Mouse (Mus musculus) kidney, embryonic 14.5 days (tissue): ENCODE results near the gene Selenom. TPM values are rescaled to one million over a fixed set of nuclear protein-coding genes. Genes with fewer than 3 reads are reported as not detected.
A peak's percentile ranks its signal among the peaks of the same experiment; 100 is the strongest.

Experiments
- ATAC-seq: fragments of 200-750 bp; cut with Nextera tagmentation; 2 replicates; pipeline ENCODE4 v1.8.0; 2017; ENCODE audit warnings: moderate number of reproducible peaks, mild to moderate bottlenecking, moderate TSS enrichment, moderate library complexity; ENCODE audit not compliant: low FRiP score, low TSS enrichment
- H3K27ac ChIP-seq: fragments of 300-500 bp; sonication (generic); 2 replicates; pipeline ENCODE4 v1.5.1; 2014; ENCODE audit warnings: low read depth, mild to moderate bottlenecking, low read length, moderate library complexity, mixed read lengths
- H3K27me3 ChIP-seq: fragments of 300-500 bp; sonication (generic); 2 replicates; pipeline ENCODE4 v1.6.1; 2014; ENCODE audit warnings: mild to moderate bottlenecking, low read length; ENCODE audit not compliant: control insufficient read depth, insufficient read depth
- H3K36me3 ChIP-seq: fragments of 300-500 bp; sonication (generic); 2 replicates; pipeline ENCODE4 v1.6.1; 2014; ENCODE audit warnings: low read length, mixed read lengths; ENCODE audit not compliant: control insufficient read depth, insufficient read depth
- H3K4me1 ChIP-seq: fragments of 300-500 bp; sonication (generic); 2 replicates; pipeline ENCODE4 v1.6.1; 2014; ENCODE audit warnings: low read length, mixed read lengths; ENCODE audit not compliant: control insufficient read depth, insufficient read depth
- H3K4me2 ChIP-seq: fragments of 300-500 bp; sonication (generic); replicated peaks from 2 replicates; pipeline ENCODE4 v1.6.1; 2014; ENCODE audit warnings: low read depth, mild to moderate bottlenecking, low read length
- H3K4me3 ChIP-seq: fragments of 300-500 bp; sonication (generic); 2 replicates; pipeline ENCODE4 v1.5.1; 2014; ENCODE audit warnings: mild to moderate bottlenecking, low read length
- H3K9ac ChIP-seq: fragments of 300-500 bp; sonication (generic); 2 replicates; pipeline ENCODE4 v1.6.1; 2014; ENCODE audit warnings: low read depth, mild to moderate bottlenecking, low read length, moderate library complexity
- H3K9me3 ChIP-seq: fragments of 300-500 bp; sonication (generic); 2 replicates; pipeline ENCODE4 v1.6.1; 2016; ENCODE audit warnings: low read length; ENCODE audit not compliant: control insufficient read depth
- WGBS: fragments of 180-500 bp; shearing (Covaris S2); extraction: QIAGEN DNeasy Blood & Tissue Kit; methylation state at CpG from one replicate; pipeline ENCODE4 v1.1.7; 2014; 5-methylcytosine and 5-hydroxymethylcytosine counted together
- polyA plus RNA-seq: library from polyadenylated mRNA; unstranded; fragments of >200 nt; fragmentation: Nextera tagmentation; extraction: Ambion mirVana; gene quantifications from 2 replicates; pipeline ENCODE4 v1.2.1, GENCODE M21; 2014

Gene Selenom
- polyA plus RNA-seq, 1 experiment from 2014 or later, result 82.1 TPM

- 81% methylated on average over 2 of the region's 2 CpGs for WGBS
- H3K27me3 ChIP-seq, result no peaks in the 10 kb centered on the region
- no peak for ATAC-seq
Observed at GRCm38 (mm10) chr11:3547047-3547446, 32.6 kb downstream of the Selenom start.

GRCm38 (mm10) chr11:3547969-3548368 is 33.5 kb downstream of the Selenom start:
- H3K4me2 ChIP-seq, result no peak overlapping the region
- H3K27me3 ChIP-seq, result no peaks in the 10 kb centered on the region
- 0 out of 2 replicates have a peak, but pooled peaks cover 4% of the 10 kb centered on the region for H3K9me3 ChIP-seq
- WGBS, result 50% methylated on average over 6 of the region's 6 CpGs
- no peak for ATAC-seq
- H3K36me3 ChIP-seq, result no peaks in the 10 kb centered on the region
- 0 out of 2 replicates have a peak, but pooled peaks cover 3% of the 10 kb centered on the region for H3K4me1 ChIP-seq
- H3K4me3 ChIP-seq, result no peak overlapping the region
- no peak overlapping the region for H3K27ac ChIP-seq
- H3K9ac ChIP-seq, result no peak overlapping the region

More at GRCm38 (mm10) chr11:3547047-3547446, 32.6 kb downstream of the Selenom start:
- no peak overlapping the region for H3K4me2 ChIP-seq
- no peak overlapping the region for H3K9ac ChIP-seq
- H3K4me3 ChIP-seq, result no peak overlapping the region
- no peaks in the 10 kb centered on the region for H3K36me3 ChIP-seq
- 0 out of 2 replicates have a peak, but pooled peaks cover 4% of the 10 kb centered on the region for H3K9me3 ChIP-seq
- H3K27ac ChIP-seq, result no peak overlapping the region
- 0 out of 2 replicates have a peak, but pooled peaks cover 3% of the 10 kb centered on the region for H3K4me1 ChIP-seq

- Histone ChIP-seq H3K9ac (no peak overlapping the region), H3K27ac (no peak overlapping the region), H3K4me1 (0 out of 2 replicates have a peak, but pooled peaks cover 3% of the 10 kb centered on the region), H3K4me2 (no peak overlapping the region), H3K27me3 (no peaks in the 10 kb centered on the region), H3K9me3 (0 out of 2 replicates have a peak, but pooled peaks cover 4% of the 10 kb centered on the region), H3K36me3 (no peaks in the 10 kb centered on the region), H3K4me3 (no peak overlapping the region)
- WGBS, result 74% methylated on average over 3 of the region's 3 CpGs
- ATAC-seq, result no peak
Observed at GRCm38 (mm10) chr11:3548564-3549295, 34.2 kb downstream of the Selenom start.

GRCm38 (mm10) chr11:3549791-3550190 is 35.3 kb downstream of the Selenom start:
- Histone ChIP-seq H3K9ac (no peak overlapping the region), H3K4me2 (no peak overlapping the region), H3K4me1 (0 out of 2 replicates have a peak, but pooled peaks cover 3% of the 10 kb centered on the region), H3K4me3 (no peak overlapping the region), H3K27me3 (no peaks in the 10 kb centered on the region), H3K36me3 (no peaks in the 10 kb centered on the region), H3K9me3 (no peaks in the 10 kb centered on the region), H3K27ac (no peak overlapping the region)
- ATAC-seq, result no peak
- WGBS, result 77% methylated on average over 5 of the region's 5 CpGs

GRCm38 (mm10) chr11:3554976-3555375 is 40.5 kb downstream of the Selenom start:
- no peaks in the 10 kb centered on the region for H3K27me3 ChIP-seq
- WGBS, result 84% methylated on average over 4 of the region's 4 CpGs
- no peaks in the 10 kb centered on the region for H3K4me1 ChIP-seq
- ATAC-seq, result no peak
- H3K4me3 ChIP-seq, result no peak overlapping the region
- no peaks in the 10 kb centered on the region for H3K9me3 ChIP-seq
- no peaks in the 10 kb centered on the region for H3K36me3 ChIP-seq
- H3K4me2 ChIP-seq, result no peak overlapping the region
- no peak overlapping the region for H3K9ac ChIP-seq
- no peak overlapping the region for H3K27ac ChIP-seq

- Histone ChIP-seq H3K4me2 (no peak overlapping the region), H3K4me3 (no peak overlapping the region), H3K36me3 (no peaks in the 10 kb centered on the region), H3K9ac (no peak overlapping the region), H3K9me3 (no peaks in the 10 kb centered on the region), H3K4me1 (no peaks in the 10 kb centered on the region), H3K27me3 (no peaks in the 10 kb centered on the region), H3K27ac (no peak overlapping the region)
- WGBS, result 56% methylated on average over 3 of the region's 3 CpGs
- ATAC-seq, result no peak
Observed at GRCm38 (mm10) chr11:3557852-3558251, 43.4 kb downstream of the Selenom start.

GRCm38 (mm10) chr11:3560202-3560601 is 45.7 kb downstream of the Selenom start:
- Histone ChIP-seq H3K27ac (no peak overlapping the region), H3K4me1 (peaks cover 14% of the 10 kb centered on the region; the same call in 1 of the 2 replicates), H3K9ac (no peak overlapping the region), H3K4me3 (no peak overlapping the region), H3K9me3 (no peaks in the 10 kb centered on the region), H3K4me2 (no peak overlapping the region), H3K27me3 (no peaks in the 10 kb centered on the region), H3K36me3 (no peaks in the 10 kb centered on the region)
- no peak for ATAC-seq
- 78% methylated on average over 5 of the region's 5 CpGs for WGBS

GRCm38 (mm10) chr11:3563853-3564252 is 49.4 kb downstream of the Selenom start:
- Histone ChIP-seq H3K4me2 (no peak overlapping the region), H3K9ac (no peak overlapping the region), H3K36me3 (no peaks in the 10 kb centered on the region), H3K9me3 (no peaks in the 10 kb centered on the region), H3K4me3 (no peak overlapping the region), H3K27ac (peak overlapping the region; percentile 80; the same call in 1 of the 2 replicates), H3K4me1 (peaks cover 17% of the 10 kb centered on the region; the same call in 1 of the 2 replicates), H3K27me3 (no peaks in the 10 kb centered on the region)
- no peak for ATAC-seq
- WGBS, result 79% methylated on average over 6 of the region's 6 CpGs

- no peaks in the 10 kb centered on the region for H3K9me3 ChIP-seq
- no peaks in the 10 kb centered on the region for H3K36me3 ChIP-seq
- peak; percentile 61; the same call in 1 of the 2 replicates for ATAC-seq
- WGBS, result 24% methylated on average over 7 of the region's 7 CpGs
- H3K27ac ChIP-seq, result peak overlapping the region; percentile 80; the same call in 1 of the 2 replicates
- H3K4me3 ChIP-seq, result no peak overlapping the region
- H3K4me2 ChIP-seq, result no peak overlapping the region
- H3K9ac ChIP-seq, result no peak overlapping the region
- no peaks in the 10 kb centered on the region for H3K27me3 ChIP-seq
- peaks cover 17% of the 10 kb centered on the region; the same call in 1 of the 2 replicates for H3K4me1 ChIP-seq
Observed at GRCm38 (mm10) chr11:3564451-3564850, 50.0 kb downstream of the Selenom start.
